Mouse (Mus musculus) neutrophil, adult 5-6 weeks (primary cell): Measurements from ENCODE around the gene Phf21a. TPM values are rescaled to one million over a fixed set of nuclear protein-coding genes. Genes with fewer than 3 reads are reported as not detected.

ENCODE experiments used
- ATAC-seq: fragments of 151-379, 151-347 bp; 2 replicates; pipeline ENCODE4 v1.8.0; 2017; ENCODE audit warnings: mild to moderate bottlenecking, moderate TSS enrichment; ENCODE audit not compliant: insufficient number of reproducible peaks, poor library complexity, low FRiP score, severe bottlenecking; ENCODE audit errors: extremely low read depth
- total RNA-seq: library from RNA; stranded (forward); fragments of 200-1000 nt; gene quantifications from 2 replicates; pipeline ENCODE4 v1.2.3, GENCODE M21; 2017

The Phf21a gene
- total RNA-seq, 1 experiment from 2014 or later, result 213 TPM

DNA sequence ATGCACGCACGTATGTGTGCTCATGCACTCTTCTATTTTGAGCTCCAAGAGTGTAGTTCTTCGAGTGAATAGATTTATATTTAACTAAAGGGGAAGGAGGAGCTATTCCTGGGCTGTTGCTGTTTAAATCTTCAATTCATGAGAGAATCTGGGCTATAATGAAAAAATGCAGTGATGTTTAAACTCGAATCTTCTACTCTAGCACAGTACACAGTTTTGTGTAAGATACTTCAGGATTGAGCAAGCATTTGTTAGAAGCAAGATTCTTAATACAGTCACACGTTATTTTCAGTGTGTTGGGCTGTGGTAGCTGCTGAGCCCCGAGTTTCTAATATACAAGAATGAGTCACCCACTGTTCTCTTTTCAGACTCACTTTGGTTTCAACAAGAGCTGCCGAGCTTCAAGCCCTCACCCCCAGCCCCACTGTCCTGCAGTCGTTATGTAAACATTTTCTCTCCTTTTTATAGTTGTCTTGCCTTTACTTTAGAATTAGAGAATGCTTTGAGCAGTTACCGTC, 173.2 kb downstream of the Phf21a start:
- ATAC-seq, result no peak

DNA sequence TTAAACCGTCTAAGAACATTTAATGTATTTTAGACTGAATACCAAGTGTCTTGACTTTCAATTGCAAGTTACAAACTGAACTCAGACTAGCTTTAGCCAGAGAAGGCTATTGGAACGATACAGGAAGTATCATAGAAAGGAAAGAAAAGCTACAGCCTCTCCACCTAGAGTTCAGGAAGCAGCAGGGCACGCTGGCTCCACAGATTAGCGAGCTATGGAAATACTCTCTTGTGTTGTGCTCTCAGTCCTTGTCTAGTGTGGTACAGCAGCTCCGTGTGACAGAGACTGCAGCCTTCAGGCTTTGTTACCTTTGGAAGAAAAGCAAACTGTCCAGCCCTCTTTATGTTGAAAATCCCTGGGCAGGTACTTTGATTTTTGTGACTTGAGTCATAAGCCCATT, 176.3 kb downstream of the Phf21a start:
- no peak for ATAC-seq

DNA sequence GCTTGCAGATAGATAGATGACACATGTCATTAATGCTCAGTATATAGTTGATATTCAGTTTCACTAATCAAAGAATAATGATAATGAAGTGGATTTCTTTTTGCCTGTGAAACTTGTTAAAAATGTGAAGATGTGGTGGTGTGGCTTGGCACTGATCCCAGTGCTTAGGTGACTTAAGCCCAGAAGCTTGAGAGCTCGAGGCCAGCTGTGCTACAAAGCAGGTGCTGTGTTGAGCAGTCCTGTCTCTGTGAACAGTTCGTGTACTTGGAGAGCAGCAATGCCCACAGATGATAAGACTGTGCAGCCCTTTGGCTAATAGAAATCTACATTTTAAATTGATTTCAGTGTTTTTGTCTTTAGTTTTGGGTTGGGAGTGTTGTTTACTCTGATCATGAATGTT, 179.6 kb downstream of the Phf21a start:
- no peak for ATAC-seq

DNA sequence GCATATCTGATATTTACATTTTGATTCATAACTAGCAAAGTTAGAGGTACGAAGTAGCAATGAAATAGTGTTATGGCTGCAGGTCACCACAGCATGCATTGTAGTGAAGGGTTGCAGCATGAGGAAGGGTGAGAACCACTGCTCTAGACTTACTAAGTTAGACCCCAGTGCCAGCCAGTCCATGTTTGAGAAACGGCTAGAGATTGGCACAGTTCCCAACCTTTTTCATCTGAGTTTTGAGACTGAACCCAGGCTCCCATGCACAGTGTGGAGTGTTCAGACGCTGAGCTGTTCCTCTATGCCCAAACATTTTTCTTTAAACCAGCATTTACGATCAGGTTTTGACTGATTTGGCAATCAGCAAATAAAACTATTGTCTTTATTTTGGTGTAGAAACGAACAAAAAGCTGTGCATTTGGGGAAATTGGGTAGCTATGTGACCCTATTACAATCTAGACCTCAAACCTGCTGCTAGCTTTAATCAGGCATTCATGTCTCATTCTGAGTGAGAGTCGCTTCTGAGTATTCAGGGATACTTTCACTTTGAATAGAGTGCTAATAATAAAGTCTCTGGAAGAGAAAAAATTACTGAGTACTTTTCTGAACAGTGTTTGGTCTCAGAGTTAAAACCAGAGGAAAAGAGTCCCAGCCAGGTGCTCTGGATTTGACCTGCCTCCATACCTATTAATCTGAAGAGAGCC, 180.3 kb downstream of the Phf21a start:
- no peak for ATAC-seq

DNA sequence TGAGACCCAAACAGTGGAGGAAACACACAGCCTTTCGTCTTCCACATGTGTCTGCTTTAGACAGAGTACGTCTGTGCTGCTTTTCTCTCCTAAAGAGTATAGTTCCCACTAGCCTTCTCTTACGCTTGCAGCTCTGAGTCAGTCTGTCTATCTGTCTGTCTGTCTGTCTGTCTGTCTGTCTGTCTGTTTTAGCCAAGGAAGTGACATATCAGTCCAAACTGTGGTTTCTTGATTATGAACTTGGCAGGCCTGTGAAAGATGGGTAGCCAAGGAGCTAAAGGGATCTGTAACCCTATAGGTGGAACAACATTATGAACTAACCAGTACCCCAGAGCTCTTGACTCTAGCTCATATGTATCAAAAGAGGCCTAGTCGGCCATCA, 180.9 kb downstream of the Phf21a start:
- no peak for ATAC-seq

DNA sequence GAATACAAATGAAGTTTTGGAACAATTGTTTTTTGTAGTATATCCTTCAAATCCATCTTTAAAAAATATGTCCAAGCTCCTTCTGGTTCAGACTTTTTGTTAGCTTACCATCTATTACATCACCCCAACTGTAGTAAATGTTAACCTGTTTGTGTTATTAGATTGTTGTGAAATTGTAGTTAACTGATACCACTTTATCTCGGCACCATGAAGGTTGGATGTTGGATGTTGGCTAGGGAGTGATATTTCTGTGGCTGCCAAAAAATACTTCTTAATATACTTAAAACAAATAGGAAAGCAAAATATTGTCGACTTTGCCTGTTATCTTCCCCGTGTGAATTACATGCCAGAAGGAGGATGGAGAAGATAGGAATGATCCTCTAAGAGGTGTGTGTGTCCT, 184.9 kb downstream of the Phf21a start:
- ATAC-seq, result no peak

DNA sequence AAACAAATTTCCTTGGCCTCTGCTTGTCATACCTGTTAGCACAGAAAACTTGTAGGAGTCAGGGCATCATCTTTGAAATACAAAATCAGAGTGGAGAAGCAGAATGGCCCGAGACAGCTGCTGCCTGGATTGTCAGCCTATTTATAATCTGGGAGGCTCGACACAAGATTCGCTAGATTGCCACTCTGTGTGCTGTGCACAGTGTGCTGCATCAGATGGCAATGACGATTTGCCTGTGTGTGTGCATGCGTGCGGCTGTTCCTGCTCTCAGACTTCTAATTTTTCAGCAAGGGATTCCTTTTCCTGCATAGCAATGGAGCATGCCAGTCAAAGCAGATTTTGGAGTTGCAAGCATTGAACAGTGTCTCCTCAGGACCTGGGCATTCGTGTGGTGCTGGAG, 185.7 kb downstream of the Phf21a start:
- no peak for ATAC-seq

DNA sequence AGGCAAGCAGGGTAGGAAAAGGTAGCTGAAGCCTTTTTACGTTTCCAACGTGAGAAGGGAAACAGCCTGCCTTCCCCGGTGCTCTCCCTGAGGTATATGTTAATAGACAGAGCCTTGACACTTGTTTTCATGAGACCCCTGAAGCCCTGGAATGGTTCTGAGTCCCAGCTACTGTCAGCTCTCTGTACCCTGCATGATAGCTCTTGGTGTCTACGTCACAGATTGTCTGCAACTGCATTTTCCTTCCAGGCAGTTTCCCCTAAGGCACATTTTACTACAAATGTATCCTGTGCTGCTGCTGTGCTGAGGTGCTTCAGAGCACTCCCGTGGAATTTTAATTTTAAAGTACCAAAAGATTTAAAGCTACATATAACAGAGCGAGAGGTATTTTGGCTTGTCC, 186.5 kb downstream of the Phf21a start:
- ATAC-seq, result no peak

DNA sequence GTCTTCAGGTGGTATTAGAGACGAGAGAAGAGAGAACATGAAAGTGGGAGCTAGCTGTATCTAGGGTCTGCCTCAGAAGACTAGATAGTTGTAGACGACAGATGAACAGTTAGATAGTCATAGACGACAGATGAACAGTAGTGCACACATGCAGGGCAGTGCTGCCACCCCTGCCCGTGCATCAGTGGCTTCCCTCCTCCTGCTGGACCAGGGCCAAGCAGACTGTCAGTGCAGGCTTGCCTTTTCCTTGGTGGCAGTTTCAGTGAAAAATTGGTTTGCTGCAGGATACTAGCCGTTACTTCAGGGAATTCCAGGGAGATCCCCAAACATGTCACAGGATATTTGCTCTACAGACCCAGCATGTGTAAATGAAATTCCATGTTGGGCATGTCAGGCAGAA, 192.7 kb downstream of the Phf21a start:
- ATAC-seq, result no peak

DNA sequence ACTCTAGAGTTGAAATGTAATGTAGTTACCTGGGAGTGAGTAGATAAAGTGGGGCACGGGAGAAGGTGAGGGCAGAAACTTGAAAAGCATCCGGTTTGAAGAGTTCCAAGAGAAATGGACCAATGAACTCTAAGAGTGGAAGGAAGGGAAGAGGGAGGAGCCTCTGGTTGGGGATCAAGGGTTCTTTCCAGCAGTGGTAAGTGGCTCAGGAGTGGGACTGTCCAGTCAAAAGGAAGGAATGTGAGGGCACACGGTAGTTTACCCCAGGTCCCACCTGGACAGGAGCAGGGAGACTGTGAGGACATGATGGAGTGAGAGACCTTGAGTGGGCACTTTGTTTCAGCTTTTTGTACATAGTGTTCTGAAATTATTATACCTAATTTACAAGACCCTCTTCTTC, 196.4 kb downstream of the Phf21a start:
- ATAC-seq, result no peak

DNA sequence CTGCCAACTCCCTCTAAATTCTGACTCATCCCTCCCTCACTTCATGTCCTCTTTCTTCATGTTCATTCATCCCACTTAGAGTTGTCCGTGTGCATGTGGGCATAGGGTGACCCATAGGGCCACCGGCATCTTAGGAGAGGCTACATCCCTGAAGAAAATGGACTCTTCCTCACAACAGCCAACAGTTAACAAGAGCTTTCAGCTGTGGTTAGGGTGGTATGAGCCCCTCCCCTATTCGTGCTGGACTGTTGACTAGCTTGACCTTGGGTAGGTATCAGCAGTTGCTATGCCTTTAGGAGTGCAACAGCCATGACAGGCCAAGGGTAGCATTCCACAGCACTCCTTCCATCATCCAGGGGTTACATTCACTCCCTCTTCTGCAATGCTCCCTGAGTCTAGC, 198.6 kb downstream of the Phf21a start:
- no peak for ATAC-seq

DNA sequence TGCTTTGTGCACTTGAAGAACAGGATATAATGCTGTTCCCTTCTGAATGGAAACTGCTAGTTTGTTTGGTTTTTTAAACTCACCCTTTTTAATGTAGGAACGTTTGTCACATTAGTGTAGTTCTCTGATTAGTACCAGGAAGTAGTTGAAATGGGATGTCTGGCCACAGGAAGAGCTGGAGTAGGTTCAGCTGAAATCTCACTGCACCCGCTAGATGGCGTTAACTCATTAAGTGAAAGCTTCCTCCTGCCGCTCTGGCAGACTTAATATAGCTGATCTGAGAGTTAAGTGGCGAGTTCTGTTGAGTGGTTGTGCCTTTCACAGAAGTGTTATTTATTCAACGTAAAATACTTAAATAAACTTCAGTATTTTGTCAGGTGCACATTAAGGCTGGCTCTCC, 203.5 kb downstream of the Phf21a start:
- ATAC-seq, result peak; percentile 87; the same call in 1 of the 2 replicates

DNA sequence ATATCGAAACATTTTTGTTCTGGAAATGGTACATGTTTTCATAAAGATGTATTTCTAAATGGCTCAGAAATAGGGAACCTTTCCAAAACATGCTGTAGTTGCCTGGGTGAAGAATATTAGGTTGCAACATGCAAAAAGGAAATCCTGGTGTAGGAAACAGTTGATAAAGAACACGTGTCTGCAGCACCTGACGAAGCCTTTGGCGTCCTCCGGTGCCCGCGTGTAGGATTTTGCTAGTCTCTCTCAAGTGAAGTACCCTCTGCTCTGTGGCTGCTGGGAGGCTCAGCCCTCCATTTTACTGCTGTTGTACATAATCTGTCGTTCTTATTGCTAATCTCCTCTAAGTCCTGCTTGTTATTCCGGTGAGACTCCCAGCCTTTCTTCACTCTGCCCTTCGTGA, 207.0 kb downstream of the Phf21a start:
- ATAC-seq, result no peak

DNA sequence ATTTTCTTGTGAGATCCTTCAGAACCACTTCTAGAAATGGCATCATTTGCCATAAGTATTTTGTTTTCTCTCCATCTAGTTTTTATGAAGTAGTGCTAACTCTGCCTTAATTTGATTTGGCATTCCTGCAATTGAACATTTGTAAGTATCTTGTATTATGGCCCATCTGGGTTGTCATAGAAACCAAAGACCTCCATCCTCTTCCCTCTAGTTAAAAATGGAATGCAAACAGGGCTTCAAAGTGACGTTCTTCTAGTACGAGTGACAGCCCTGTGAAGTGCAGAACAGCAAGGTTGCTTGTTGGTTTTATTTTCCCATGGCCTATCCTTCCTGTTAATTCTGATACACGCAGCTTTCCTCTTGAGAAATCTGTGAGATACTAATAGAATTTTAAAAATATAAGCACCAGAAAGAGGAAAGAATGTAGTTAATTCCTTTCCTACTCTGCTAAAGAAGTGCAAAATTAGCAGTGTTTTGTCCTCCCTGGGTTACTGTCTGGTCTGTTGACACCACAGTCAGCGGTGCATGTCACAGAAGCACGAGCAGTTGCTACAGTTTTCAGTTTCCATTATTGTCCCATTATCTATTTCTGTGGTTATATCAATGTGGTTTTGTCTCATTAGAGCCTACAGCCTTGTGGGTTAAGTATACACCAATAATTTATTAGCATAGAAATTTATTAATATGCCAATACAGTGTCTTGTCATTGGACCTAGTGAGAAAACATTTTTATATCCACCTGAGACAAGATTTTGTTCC, 209.1 kb downstream of the Phf21a start:
- ATAC-seq, result peak; percentile 60; the same call in 1 of the 2 replicates

DNA sequence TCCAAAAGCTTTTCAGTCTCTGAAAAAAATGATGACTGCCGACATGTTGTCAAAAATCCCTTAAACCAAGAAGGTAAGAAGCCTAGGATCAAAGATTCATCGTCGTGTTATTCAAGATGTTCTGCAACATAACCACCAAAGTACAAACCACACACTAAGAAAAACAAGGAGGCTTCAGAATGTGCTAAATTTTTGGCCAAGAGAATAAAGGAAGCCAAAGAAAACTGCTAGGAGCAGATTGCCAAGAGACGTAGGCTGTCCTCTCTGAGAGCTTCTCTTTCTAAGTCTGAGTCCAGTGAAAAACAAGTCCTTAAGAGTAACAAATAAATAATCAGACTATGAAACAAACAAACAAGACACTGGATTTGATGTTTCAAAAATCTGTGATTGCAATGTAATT, 219.6 kb downstream of the Phf21a start:
- no peak for ATAC-seq

DNA sequence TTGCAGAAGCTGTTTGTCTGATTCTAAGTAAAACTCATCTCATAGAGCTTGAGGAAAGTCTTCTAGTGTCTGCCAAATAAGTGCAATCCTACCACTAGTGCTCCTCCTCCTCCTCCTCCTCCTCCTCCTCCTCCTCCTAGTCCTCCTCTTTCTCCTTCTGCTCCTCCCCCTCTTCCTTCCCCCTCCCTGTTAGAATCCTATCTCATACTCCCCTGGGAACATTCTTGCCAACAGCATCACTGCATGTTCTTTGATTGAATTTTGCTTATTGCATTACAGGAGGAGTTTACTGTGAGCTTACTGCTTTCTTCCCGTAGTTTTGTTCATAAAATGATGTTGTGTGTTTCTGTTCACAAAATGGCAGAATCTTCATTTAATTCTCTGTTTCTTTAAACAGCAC, 221.1 kb downstream of the Phf21a start:
- ATAC-seq, result no peak

DNA sequence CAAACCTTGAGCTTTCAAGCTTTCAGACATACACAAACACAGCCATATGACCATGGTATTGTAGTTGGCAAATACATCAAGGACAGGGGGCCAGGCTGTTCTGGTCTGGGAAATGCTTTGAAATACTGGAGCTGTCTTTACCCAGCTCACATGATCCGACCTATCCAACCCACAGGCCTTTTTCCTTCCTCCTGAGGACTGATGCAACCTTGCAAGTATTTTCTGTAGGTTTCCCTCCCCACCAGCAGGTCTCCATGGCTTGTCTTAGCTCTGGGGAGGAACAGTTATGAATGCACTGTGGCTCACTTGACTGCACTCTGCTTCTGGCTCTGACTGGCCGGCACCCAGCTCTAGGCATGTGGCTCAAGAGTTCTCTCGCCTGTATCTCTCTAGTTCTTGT, 223.7 kb downstream of the Phf21a start:
- no peak for ATAC-seq

DNA sequence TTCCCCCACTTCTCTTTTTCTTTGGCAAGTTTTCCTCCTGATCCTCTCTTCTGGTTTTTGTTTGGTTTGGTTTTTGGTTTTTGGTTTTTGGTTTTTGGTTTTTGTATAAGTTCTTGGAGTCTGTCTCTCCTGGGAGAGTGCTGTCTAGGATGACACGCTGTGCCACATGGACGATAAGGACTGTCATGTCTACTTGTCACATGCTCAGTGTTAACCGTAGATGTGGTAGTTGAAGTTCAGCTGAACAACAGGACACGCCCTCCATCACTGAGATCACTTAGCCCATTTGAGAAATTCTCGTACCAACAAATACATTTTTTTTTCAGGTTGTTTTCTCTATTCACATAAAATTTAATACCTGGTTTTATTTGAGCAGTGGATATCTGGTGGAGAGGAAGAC, 224.3 kb downstream of the Phf21a start:
- no peak for ATAC-seq

DNA sequence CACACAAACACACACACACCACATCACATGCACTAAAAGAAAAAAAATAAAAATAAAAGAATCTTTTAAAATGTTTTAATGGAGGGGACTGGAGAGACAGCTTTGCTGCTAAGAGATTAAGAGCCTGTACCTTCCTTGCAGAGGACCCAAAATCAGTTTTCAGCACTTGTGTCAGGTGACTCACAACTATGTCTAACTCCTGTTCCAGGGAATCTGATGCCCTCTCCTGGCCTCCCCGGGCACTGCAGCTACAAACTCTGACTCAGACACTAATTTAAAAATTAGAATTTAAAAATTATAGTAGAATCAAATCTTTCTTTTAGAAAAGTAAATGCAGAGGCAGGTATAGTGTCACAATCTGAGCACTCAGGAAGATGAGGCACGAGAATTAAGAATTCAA, 229.8 kb downstream of the Phf21a start:
- ATAC-seq, result no peak

DNA sequence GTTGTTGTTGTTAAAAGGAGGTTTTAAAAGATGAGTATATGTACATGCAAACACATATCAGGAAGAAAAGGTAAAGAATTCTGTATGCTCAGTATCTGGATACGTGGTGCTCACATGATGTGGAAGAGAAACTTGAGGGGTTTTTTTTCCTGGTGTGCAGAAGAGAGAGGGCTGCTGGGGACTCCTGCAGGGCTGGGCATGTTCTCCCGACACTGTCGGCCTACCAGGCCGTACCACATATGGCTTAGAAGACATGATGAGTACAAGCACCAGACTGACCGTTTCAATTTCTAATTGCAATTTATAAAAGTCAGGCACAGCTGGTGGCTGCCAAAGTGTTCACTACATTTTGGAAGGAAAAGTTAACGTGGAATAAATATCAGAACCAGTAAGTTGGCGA, 232.8 kb downstream of the Phf21a start:
- no peak for ATAC-seq
